9 mouse cellular contexts compared by ENCODE assay signal in the genomic region with DNA sequence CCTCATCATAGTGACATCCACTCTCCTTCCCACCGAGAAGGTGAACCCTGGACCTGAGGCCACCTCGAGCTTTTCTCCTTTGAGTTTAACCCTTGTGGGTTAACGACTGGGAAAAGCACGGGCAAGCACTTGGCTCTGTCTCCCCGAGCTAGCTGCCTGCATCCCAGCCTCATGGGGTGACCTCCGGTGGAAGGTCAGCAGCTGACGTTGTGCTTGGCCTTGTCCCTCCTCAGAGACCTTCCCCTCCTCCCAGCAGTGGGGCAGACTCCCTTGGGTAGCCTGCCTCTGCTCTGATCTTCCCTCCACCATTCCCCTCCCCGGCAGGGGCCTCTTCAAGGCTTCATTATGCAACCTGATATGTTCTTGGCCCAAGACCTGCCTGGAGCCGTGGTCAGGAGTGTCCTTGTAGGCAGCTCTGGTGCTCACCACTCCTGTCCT. TPM values are rescaled to one million over a fixed set of nuclear protein-coding genes. Genes with fewer than 3 reads are reported as not detected.
DNase-seq lines count a peak whose midpoint lies in the region; ATAC-seq lines count a peak whose summit lies in the region.
"Had no signal": no experiment of that assay in that cellular context is flagged by ENCODE, and none has a peak within 500 bp of the region (broad histone marks: within the 10 kb centered on the region; RNA-seq: fewer than 3 reads in every experiment).

No protein-coding gene starts in this region.

- ATAC-seq in cerebellum, adult (ENCODE audit: insufficient number of reproducible peaks, low FRiP score, low TSS enrichment): no peak
- peak; percentile 46; the same call in 1 of the 2 replicates for ATAC-seq in kidney, embryonic 15.5 days (replicated peaks; ENCODE audit: low FRiP score)
- no peak for ATAC-seq in forebrain, embryonic 15.5 days (replicated peaks)
- no peak for ATAC-seq in neural tube, embryonic 15.5 days (ENCODE audit: low FRiP score)
- ATAC-seq: Patski had no signal

- no peak overlapping the region for H3K27ac ChIP-seq in kidney, embryonic 15.5 days
- no peak overlapping the region for H3K27ac ChIP-seq in forebrain, embryonic 15.5 days (replicated peaks)
- no peak overlapping the region for H3K27ac ChIP-seq in neural tube, embryonic 15.5 days (replicated peaks)

- peaks cover 6% of the 10 kb centered on the region; the same call in 1 of the 2 replicates for H3K4me1 ChIP-seq in kidney, embryonic 15.5 days
- peaks cover 12% of the 10 kb centered on the region for H3K4me1 ChIP-seq in forebrain, embryonic 15.5 days
- H3K4me1 ChIP-seq in neural tube, embryonic 15.5 days: peaks cover 10% of the 10 kb centered on the region

- WGBS in kidney, embryonic 15.5 days: 27% methylated on average over 9 of the region's 9 CpGs
- 68% methylated on average over 9 of the region's 9 CpGs for WGBS in forebrain, embryonic 15.5 days
- WGBS in neural tube, embryonic 15.5 days: 63% methylated on average over 9 of the region's 9 CpGs

- no peaks in the 10 kb centered on the region for H3K27me3 ChIP-seq in kidney, embryonic 15.5 days
- no peaks in the 10 kb centered on the region for H3K27me3 ChIP-seq in forebrain, embryonic 15.5 days
- H3K27me3 ChIP-seq in neural tube, embryonic 15.5 days (replicated peaks): no peaks in the 10 kb centered on the region
- H3K27me3 ChIP-seq: Patski had no signal

- H3K9ac ChIP-seq in kidney, embryonic 15.5 days: no peak overlapping the region
- H3K9ac ChIP-seq in forebrain, embryonic 15.5 days (replicated peaks): no peak overlapping the region
- H3K9ac ChIP-seq in neural tube, embryonic 15.5 days (replicated peaks): no peak overlapping the region

- H3K36me3 ChIP-seq in kidney, embryonic 15.5 days: no peaks in the 10 kb centered on the region
- no peaks in the 10 kb centered on the region for H3K36me3 ChIP-seq in forebrain, embryonic 15.5 days
- H3K36me3 ChIP-seq in neural tube, embryonic 15.5 days: no peaks in the 10 kb centered on the region

- no peak overlapping the region for H3K4me2 ChIP-seq in kidney, embryonic 15.5 days
- no peak overlapping the region for H3K4me2 ChIP-seq in forebrain, embryonic 15.5 days (replicated peaks)
- H3K4me2 ChIP-seq in neural tube, embryonic 15.5 days: no peak overlapping the region

- no peaks in the 10 kb centered on the region for H3K9me3 ChIP-seq in kidney, embryonic 15.5 days (replicated peaks)
- no peaks in the 10 kb centered on the region for H3K9me3 ChIP-seq in forebrain, embryonic 15.5 days
- H3K9me3 ChIP-seq in neural tube, embryonic 15.5 days (replicated peaks): no peaks in the 10 kb centered on the region

- peak; percentile 56 for DNase-seq in cerebellum, adult 9-11 months
- DNase-seq in retina, embryonic 14.5 days (ENCODE audit: low spot score): peak; percentile 14
- DNase-seq in retina, postnatal 1 day: no peak
- no peak for DNase-seq in thymus, postnatal 14 days

- no peak overlapping the region for H3K4me3 ChIP-seq in kidney, embryonic 15.5 days (replicated peaks)
- no peak overlapping the region for H3K4me3 ChIP-seq in forebrain, embryonic 15.5 days
- H3K4me3 ChIP-seq in neural tube, embryonic 15.5 days (replicated peaks): no peak overlapping the region

RNA-seq across cellular contexts. Expression of gene Mapt, which starts 38.2 kb away (rescaled TPM):
- 9.8 and 13.6 TPM in 2 replicates for polyA plus RNA-seq in kidney, embryonic 15.5 days (2015; fragmentation: Nextera tagmentation; extraction: Ambion mirVana)
- polyA plus RNA-seq in forebrain, embryonic 15.5 days (2015; fragmentation: Nextera tagmentation; extraction: Ambion mirVana): 672 and 718 TPM in 2 replicates
- polyA plus RNA-seq in neural tube, embryonic 15.5 days (2015; fragmentation: Nextera tagmentation; extraction: Ambion mirVana): 880 and 1,075 TPM in 2 replicates

Comparison
In these comparisons a context has a peak if more than half of its experiments do, and no peak if none do; other contexts are left out.
1. DNase-seq: peak in cerebellum, adult 9-11 months (single experiment) and retina, embryonic 14.5 days (single experiment); none in retina, postnatal 1 day (single experiment) and thymus, postnatal 14 days (single experiment).
2. RNA of gene Mapt, which starts 38.2 kb away (polyA plus RNA-seq): 880 to 1,075 TPM in neural tube, embryonic 15.5 days and 672 to 718 TPM in forebrain, embryonic 15.5 days; 9.8 to 13.6 TPM in kidney, embryonic 15.5 days; every median in the first group is over 10 times any median in the second.